Mouse (Mus musculus) hindbrain, postnatal 0 days (tissue): ENCODE data around the gene Eefsec. TPM values are rescaled to one million over a fixed set of nuclear protein-coding genes. Genes with fewer than 3 reads are reported as not detected.

Experiments used
- ATAC-seq: fragments of 200-750 bp; cut with Nextera tagmentation; 2 replicates; pipeline ENCODE4 v1.8.0; 2017; ENCODE audit warnings: mild to moderate bottlenecking, moderate TSS enrichment, moderate library complexity
- DNase-seq: peaks from one replicate; pipeline ENCODE4 v3.0.0-alpha.2; 2015; ENCODE audit warnings: low spot score
- H3K27ac ChIP-seq: fragments of 300-500 bp; sonication (generic); 2 replicates; pipeline ENCODE4 v1.5.1; 2014; ENCODE audit warnings: mild to moderate bottlenecking
- H3K27me3 ChIP-seq: fragments of 300-500 bp; sonication (generic); 2 replicates; pipeline ENCODE4 v1.6.1; 2014; ENCODE audit warnings: low read length, mixed read lengths; ENCODE audit not compliant: insufficient read depth
- H3K36me3 ChIP-seq: fragments of 300-500 bp; sonication (generic); 2 replicates; pipeline ENCODE4 v1.6.1; 2014; ENCODE audit warnings: low read length, mixed read lengths; ENCODE audit not compliant: insufficient read depth
- H3K4me1 ChIP-seq: fragments of 300-500 bp; sonication (generic); 2 replicates; pipeline ENCODE4 v1.6.1; 2014; ENCODE audit warnings: antibody characterized with exemption, low read length, mixed read lengths; ENCODE audit not compliant: insufficient read depth
- H3K4me2 ChIP-seq: fragments of 300-500 bp; sonication (generic); 2 replicates; pipeline ENCODE4 v1.6.1; 2014; ENCODE audit warnings: low read depth, mild to moderate bottlenecking, low read length, moderate library complexity, mixed read lengths
- H3K4me3 ChIP-seq: fragments of 300-500 bp; sonication (generic); 2 replicates; pipeline ENCODE4 v1.5.1; 2014; ENCODE audit warnings: low read length
- H3K9ac ChIP-seq: fragments of 300-500 bp; sonication (generic); replicated peaks from 2 replicates; pipeline ENCODE4 v1.6.1; 2014; ENCODE audit warnings: mild to moderate bottlenecking, low read length, moderate library complexity, mixed read lengths
- H3K9me3 ChIP-seq: fragments of 300-500 bp; sonication (generic); 2 replicates; pipeline ENCODE4 v1.6.1; 2016; ENCODE audit warnings: low read length, mixed read lengths
- CTCF ChIP-seq: IDR thresholded peaks from 2 replicates; pipeline ENCODE4 v1.5.1; 2016; ENCODE audit warnings: antibody characterized with exemption, control low read depth, low read depth
- WGBS: fragments of 180-500 bp; shearing (Covaris S2); extraction: QIAGEN DNeasy Blood & Tissue Kit; methylation state at CpG from one replicate; pipeline ENCODE4 v1.1.7; 2014; 5-methylcytosine and 5-hydroxymethylcytosine counted together
- polyA plus RNA-seq: library from polyadenylated mRNA; unstranded; fragments of >200 nt; fragmentation: Nextera tagmentation; extraction: Ambion mirVana; gene quantifications from 2 replicates; pipeline ENCODE4 v1.2.1, GENCODE M21; 2015
- total RNA-seq: library from RNA; depleted of rRNA; stranded (reverse); fragments of >200 nt; gene quantifications from 2 replicates; pipeline ENCODE4 v1.2.3, GENCODE M21; 2014

Gene Eefsec
- total and polyA plus RNA-seq, 2 experiments from 2014 or later, result 20.6 to 25.6 TPM

GRCm38 (mm10) chr6:88321253-88321652 lies 125.1 kb downstream of the Eefsec start:
- Histone ChIP-seq H3K9ac (no peak overlapping the region), H3K36me3 (no peaks in the 10 kb centered on the region), H3K27ac (no peak overlapping the region), H3K4me2 (no peak overlapping the region), H3K9me3 (no peaks in the 10 kb centered on the region), H3K27me3 (no peaks in the 10 kb centered on the region), H3K4me1 (no peaks in the 10 kb centered on the region), H3K4me3 (no peak overlapping the region)
- no peak for DNase-seq
- WGBS, result 73% methylated on average over 5 of the region's 5 CpGs
- no peak for ATAC-seq
- no peak for TF ChIP-seq CTCF

- Histone ChIP-seq H3K9me3 (no peaks in the 10 kb centered on the region), H3K27ac (no peak overlapping the region), H3K9ac (no peak overlapping the region), H3K4me2 (no peak overlapping the region), H3K4me1 (no peaks in the 10 kb centered on the region), H3K4me3 (no peak overlapping the region), H3K36me3 (no peaks in the 10 kb centered on the region), H3K27me3 (no peaks in the 10 kb centered on the region)
- TF ChIP-seq CTCF, result no peak
- DNase-seq (no peak), ATAC-seq (no peak)
- WGBS, result 58% methylated on average over 1 of the region's 1 CpGs
Measured at GRCm38 (mm10) chr6:88319735-88320134, 126.6 kb downstream of the Eefsec start.

GRCm38 (mm10) chr6:88315295-88315694 lies 131.0 kb downstream of the Eefsec start:
- H3K36me3 ChIP-seq, result no peaks in the 10 kb centered on the region
- H3K4me3 ChIP-seq, result no peak overlapping the region
- WGBS, result 49% methylated on average over 2 of the region's 2 CpGs
- peak; percentile 28 for DNase-seq
- H3K27ac ChIP-seq, result no peak overlapping the region
- H3K27me3 ChIP-seq, result no peaks in the 10 kb centered on the region
- no peaks in the 10 kb centered on the region for H3K4me1 ChIP-seq
- no peaks in the 10 kb centered on the region for H3K9me3 ChIP-seq
- TF ChIP-seq CTCF, result no peak
- no peak overlapping the region for H3K4me2 ChIP-seq
- H3K9ac ChIP-seq, result no peak overlapping the region
- 0 out of 2 replicates have a peak, but pooled peaks have one; percentile 55 for ATAC-seq

GRCm38 (mm10) chr6:88313937-88314336 lies 132.4 kb downstream of the Eefsec start:
- no peaks in the 10 kb centered on the region for H3K27me3 ChIP-seq
- H3K4me3 ChIP-seq, result no peak overlapping the region
- WGBS, result 62% methylated on average over 9 of the region's 9 CpGs
- no peak overlapping the region for H3K9ac ChIP-seq
- ATAC-seq, result no peak
- no peaks in the 10 kb centered on the region for H3K36me3 ChIP-seq
- DNase-seq, result no peak
- no peaks in the 10 kb centered on the region for H3K4me1 ChIP-seq
- H3K9me3 ChIP-seq, result no peaks in the 10 kb centered on the region
- H3K4me2 ChIP-seq, result no peak overlapping the region
- no peak for TF ChIP-seq CTCF
- no peak overlapping the region for H3K27ac ChIP-seq

- no peak for ATAC-seq
- no peaks in the 10 kb centered on the region for H3K36me3 ChIP-seq
- WGBS, result 72% methylated on average over 10 of the region's 10 CpGs
Measured at GRCm38 (mm10) chr6:88311593-88311992, 134.7 kb downstream of the Eefsec start.

GRCm38 (mm10) chr6:88306100-88306746 lies 140.1 kb downstream of the Eefsec start:
- ATAC-seq (no peak), DNase-seq (no peak)
- H3K36me3 ChIP-seq, result no peaks in the 10 kb centered on the region
- H3K4me3 ChIP-seq, result no peak overlapping the region
- no peaks in the 10 kb centered on the region for H3K4me1 ChIP-seq
- no peak overlapping the region for H3K4me2 ChIP-seq
- WGBS, result 86% methylated on average over 4 of the region's 4 CpGs
- TF ChIP-seq CTCF, result no peak
- H3K9me3 ChIP-seq, result no peaks in the 10 kb centered on the region
- no peak overlapping the region for H3K27ac ChIP-seq
- no peak overlapping the region for H3K9ac ChIP-seq
- no peaks in the 10 kb centered on the region for H3K27me3 ChIP-seq

More at GRCm38 (mm10) chr6:88311593-88311992, 134.7 kb downstream of the Eefsec start:
- Histone ChIP-seq H3K4me3 (no peak overlapping the region), H3K27me3 (no peaks in the 10 kb centered on the region), H3K4me2 (no peak overlapping the region), H3K4me1 (no peaks in the 10 kb centered on the region), H3K27ac (no peak overlapping the region), H3K9ac (no peak overlapping the region), H3K9me3 (no peaks in the 10 kb centered on the region)
- DNase-seq, result no peak
- TF ChIP-seq CTCF, result no peak

GRCm38 (mm10) chr6:88301234-88301633 lies 145.1 kb downstream of the Eefsec start:
- Histone ChIP-seq H3K27me3 (no peaks in the 10 kb centered on the region), H3K9me3 (no peaks in the 10 kb centered on the region), H3K4me3 (no peak overlapping the region), H3K4me1 (no peaks in the 10 kb centered on the region), H3K4me2 (no peak overlapping the region), H3K36me3 (peaks cover 3% of the 10 kb centered on the region; the same call in 1 of the 2 replicates), H3K9ac (no peak overlapping the region), H3K27ac (no peak overlapping the region)
- WGBS, result 61% methylated on average over 7 of the region's 7 CpGs
- ATAC-seq (no peak), DNase-seq (no peak)
- no peak for TF ChIP-seq CTCF
